Mouse (Mus musculus): ENCODE results near the gene Mob1b. TPM values are rescaled to one million over a fixed set of nuclear protein-coding genes. Genes with fewer than 3 reads are reported as not detected.

Mob1b gene
- 39.0 and 43.1 TPM in 2 replicates for total RNA-seq (2021)
- long read RNA-seq, partial matches to known transcripts: 0 of 10 reads
- long read RNA-seq, other reads (novel, unspliced or antisense): 5 of 10 reads

- peak; percentile 100 for DNase-seq
Measured at GRCm38 (mm10) chr5:88720116-88721002, at the start of gene Mob1b. Mob1b (plus strand) TSS chr5:88720855.

- peak; percentile 31 for DNase-seq
Measured at GRCm38 (mm10) chr5:88674703-88675442, 45.8 kb upstream of the Mob1b start.

GRCm38 (mm10) chr5:88675443-88676387 lies 44.9 kb upstream of the Mob1b start, which contains the start of gene Grsf1:
Grsf1 (minus strand) TSS chr5:88676171.
- DNase-seq: peak; percentile 95

GRCm38 (mm10) chr5:88678929-88679328 lies 41.7 kb upstream of the Mob1b start:
- no peak for DNase-seq

GRCm38 (mm10) chr5:88679341-88679740 lies 41.3 kb upstream of the Mob1b start:
- DNase-seq: no peak

- DNase-seq: no peak
Measured at GRCm38 (mm10) chr5:88680567-88680966, 40.1 kb upstream of the Mob1b start.

GRCm38 (mm10) chr5:88683706-88684105 lies 36.9 kb upstream of the Mob1b start:
- DNase-seq: no peak

GRCm38 (mm10) chr5:88684226-88684625 lies 36.4 kb upstream of the Mob1b start:
- DNase-seq: no peak

GRCm38 (mm10) chr5:88685306-88685705 lies 35.3 kb upstream of the Mob1b start:
- no peak for DNase-seq

- DNase-seq: no peak
Measured at GRCm38 (mm10) chr5:88685745-88686299, 34.8 kb upstream of the Mob1b start.

- DNase-seq: no peak
Measured at GRCm38 (mm10) chr5:88687996-88688406, 32.7 kb upstream of the Mob1b start.

- no peak for DNase-seq
Measured at GRCm38 (mm10) chr5:88688583-88689187, 32.0 kb upstream of the Mob1b start.

- no peak for DNase-seq
Measured at GRCm38 (mm10) chr5:88689279-88689938, 31.2 kb upstream of the Mob1b start.

GRCm38 (mm10) chr5:88690681-88691505 lies 29.8 kb upstream of the Mob1b start:
- DNase-seq: no peak

- DNase-seq: no peak
Measured at GRCm38 (mm10) chr5:88691506-88692095, 29.1 kb upstream of the Mob1b start.

- DNase-seq: no peak
Measured at GRCm38 (mm10) chr5:88692586-88692985, 28.1 kb upstream of the Mob1b start.

- DNase-seq: no peak
Measured at GRCm38 (mm10) chr5:88693057-88693456, 27.6 kb upstream of the Mob1b start.

GRCm38 (mm10) chr5:88697291-88697690 lies 23.4 kb upstream of the Mob1b start:
- DNase-seq: no peak

- DNase-seq: no peak
Measured at GRCm38 (mm10) chr5:88699251-88699913, 21.3 kb upstream of the Mob1b start.
